Mouse (Mus musculus) forebrain, postnatal 0 days (tissue): ENCODE results near the gene Ifitm1. TPM values are rescaled to one million over a fixed set of nuclear protein-coding genes. Genes with fewer than 3 reads are reported as not detected.
A peak's percentile ranks its signal among the peaks of the same experiment; 100 is the strongest.

Experiments
- ATAC-seq: fragments of 200-750 bp; cut with Nextera tagmentation; 2 replicates; pipeline ENCODE4 v1.8.0; 2017; ENCODE audit warnings: mild to moderate bottlenecking, moderate library complexity
- DNase-seq: peaks from one replicate; pipeline ENCODE4 v3.0.0-alpha.2; 2015
- H3K27ac ChIP-seq: fragments of 300-500 bp; sonication (generic); 2 replicates; pipeline ENCODE4 v1.5.1; 2014; ENCODE audit warnings: low read depth, mild to moderate bottlenecking, antibody characterized with exemption, low read length, moderate library complexity, mixed read lengths
- H3K27me3 ChIP-seq: fragments of 300-500 bp; sonication (generic); 2 replicates; pipeline ENCODE4 v1.6.1; 2014; ENCODE audit warnings: mild to moderate bottlenecking, low read length, mixed read lengths; ENCODE audit not compliant: insufficient read depth
- H3K36me3 ChIP-seq: fragments of 300-500 bp; sonication (generic); 2 replicates; pipeline ENCODE4 v1.6.1; 2014; ENCODE audit warnings: mild to moderate bottlenecking, moderate library complexity; ENCODE audit not compliant: insufficient read depth
- H3K4me1 ChIP-seq: fragments of 300-500 bp; sonication (generic); 2 replicates; pipeline ENCODE4 v1.6.1; 2014; ENCODE audit warnings: antibody characterized with exemption; ENCODE audit not compliant: insufficient read depth
- H3K4me2 ChIP-seq: fragments of 300-500 bp; sonication (generic); 2 replicates; pipeline ENCODE4 v1.6.1; 2014; ENCODE audit warnings: low read depth, mild to moderate bottlenecking, moderate library complexity
- H3K4me3 ChIP-seq: fragments of 300-500 bp; sonication (generic); 2 replicates; pipeline ENCODE4 v1.5.1; 2014; ENCODE audit warnings: low read depth, low read length, mixed read lengths
- H3K9ac ChIP-seq: fragments of 300-500 bp; sonication (generic); 2 replicates; pipeline ENCODE4 v1.6.1; 2014; ENCODE audit warnings: mild to moderate bottlenecking
- H3K9me3 ChIP-seq: fragments of 300-500 bp; sonication (generic); 2 replicates; pipeline ENCODE4 v1.6.1; 2016; ENCODE audit warnings: low read length
- CTCF ChIP-seq: sonication (generic); IDR thresholded peaks from 2 replicates; pipeline ENCODE4 v1.5.1; 2016; ENCODE audit warnings: antibody characterized with exemption, control low read depth, low read depth
- WGBS: fragments of 180-500 bp; shearing (Covaris S2); extraction: QIAGEN DNeasy Blood & Tissue Kit; methylation state at CpG from one replicate; pipeline ENCODE4 v1.1.7; 2014; 5-methylcytosine and 5-hydroxymethylcytosine counted together
- polyA plus RNA-seq: library from polyadenylated mRNA; unstranded; fragments of >200 nt; fragmentation: Nextera tagmentation; extraction: Ambion mirVana; gene quantifications from 2 replicates; pipeline ENCODE4 v1.2.1, GENCODE M21; 2015
- total RNA-seq: library from RNA; depleted of rRNA; stranded (reverse); fragments of >200 nt; gene quantifications from 2 replicates; pipeline ENCODE4 v1.2.3, GENCODE M21; 2014

Ifitm1 gene
- total and polyA plus RNA-seq, 2 experiments from 2014 or later = 12.7 to 14.5 TPM

DNA sequence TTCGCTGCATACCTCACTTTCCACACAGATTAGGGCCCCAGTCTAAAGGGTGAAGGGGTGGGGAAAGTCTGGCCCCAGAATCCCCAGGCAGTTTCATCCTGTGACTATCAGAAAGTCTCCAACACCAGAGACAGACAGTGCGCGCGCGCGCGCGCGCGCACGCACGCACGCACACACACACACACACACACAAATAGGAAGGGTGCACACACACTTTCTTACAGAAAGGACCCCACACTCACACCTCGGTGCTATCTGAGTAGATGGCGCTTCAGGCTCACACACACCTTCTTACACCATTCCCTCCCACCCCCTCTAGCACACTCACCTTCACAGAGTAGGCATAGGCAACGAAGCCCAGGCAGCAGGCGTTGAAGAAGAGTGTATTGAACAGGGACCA, 11.7 kb upstream of the Ifitm1 start:
- ATAC-seq (peak; percentile 55; the same call in 1 of the 2 replicates), DNase-seq (peak; percentile 56)
- Histone ChIP-seq H3K27ac (no peak overlapping the region; the same call in 1 of the 2 replicates), H3K4me3 (peak overlapping the region; percentile 29), H3K36me3 (no peaks in the 10 kb centered on the region), H3K27me3 (no peaks in the 10 kb centered on the region), H3K4me2 (peak overlapping the region; percentile 47), H3K9me3 (no peaks in the 10 kb centered on the region), H3K4me1 (no peaks in the 10 kb centered on the region), H3K9ac (peak overlapping the region; percentile 22; the same call in 1 of the 2 replicates)
- WGBS = 18% methylated on average over 14 of the region's 17 CpGs
- TF ChIP-seq CTCF = no peak

DNA sequence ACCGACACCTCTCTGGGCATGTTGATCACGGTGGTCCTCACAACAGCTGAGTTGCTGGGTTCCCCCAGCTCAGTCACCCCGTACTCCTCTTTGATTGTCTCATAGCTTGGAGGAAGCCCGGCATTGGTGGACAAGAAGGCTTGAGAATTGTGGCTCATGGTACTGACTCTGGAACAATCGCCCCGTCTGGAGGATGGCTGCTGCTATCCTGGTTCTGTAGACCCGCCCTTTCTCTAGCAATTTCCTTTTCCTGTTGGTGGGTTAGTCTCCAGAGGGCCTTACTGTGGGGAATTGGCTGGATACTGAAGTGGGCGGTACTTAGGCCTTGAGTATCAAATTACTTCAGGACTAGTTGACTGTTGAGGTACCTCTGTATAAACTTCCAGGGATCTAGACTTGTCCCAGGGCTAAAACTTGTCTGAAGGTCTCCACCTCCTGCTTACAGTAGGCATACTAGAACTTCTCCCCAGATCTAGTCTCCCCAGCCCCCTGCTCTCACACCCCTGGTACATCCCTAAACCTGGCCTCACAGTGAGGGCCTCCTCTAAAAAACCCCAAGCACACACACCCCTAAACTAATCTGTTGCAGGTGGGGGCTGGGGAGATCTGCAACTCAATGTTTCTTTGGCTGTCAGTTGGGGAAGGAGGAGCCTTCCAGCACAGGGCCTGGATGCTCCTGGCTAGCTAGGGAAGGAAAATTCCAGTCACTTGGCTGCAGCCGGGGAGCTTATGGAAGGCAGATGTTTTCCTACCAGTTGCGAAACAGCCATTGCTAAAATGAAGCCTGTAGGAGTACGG, 11.1 kb upstream of the Ifitm1 start, which contains the start of the genes Gm45717 and Ifitm2:
TSS of gene Gm45717 (minus strand) at position 180 of the 798 bp plus-strand sequence.
TSS of gene Ifitm2 (minus strand) at position 230 of the 798 bp plus-strand sequence.
- Histone ChIP-seq H3K27me3 (no peaks in the 10 kb centered on the region), H3K4me1 (no peaks in the 10 kb centered on the region), H3K4me3 (peak within 1 kb of the TSS; percentile 29), H3K9me3 (no peaks in the 10 kb centered on the region), H3K36me3 (no peaks in the 10 kb centered on the region), H3K27ac (no peak within 1 kb of the TSS; the same call in 1 of the 2 replicates), H3K9ac (peak within 1 kb of the TSS; percentile 22; the same call in 1 of the 2 replicates), H3K4me2 (peak within 1 kb of the TSS; percentile 47)
- WGBS = 25% methylated on average over 11 of the region's 11 CpGs
- DNase-seq (peak; percentile 51), ATAC-seq (peak; percentile 79)
- no peak for TF ChIP-seq CTCF

- WGBS = 67% methylated on average over 6 of the region's 6 CpGs
- no peaks in the 10 kb centered on the region for H3K9me3 ChIP-seq
- no peak overlapping the region for H3K27ac ChIP-seq
- no peak for TF ChIP-seq CTCF
- ATAC-seq = no peak
- no peaks in the 10 kb centered on the region for H3K4me1 ChIP-seq
- H3K9ac ChIP-seq = no peak overlapping the region
- H3K4me3 ChIP-seq = no peak overlapping the region
- H3K4me2 ChIP-seq = no peak overlapping the region
- DNase-seq = no peak
- H3K36me3 ChIP-seq = no peaks in the 10 kb centered on the region
- no peaks in the 10 kb centered on the region for H3K27me3 ChIP-seq
Measured at GRCm38 (mm10) chr7:140956556-140956869, 10.5 kb upstream of the Ifitm1 start.

DNA sequence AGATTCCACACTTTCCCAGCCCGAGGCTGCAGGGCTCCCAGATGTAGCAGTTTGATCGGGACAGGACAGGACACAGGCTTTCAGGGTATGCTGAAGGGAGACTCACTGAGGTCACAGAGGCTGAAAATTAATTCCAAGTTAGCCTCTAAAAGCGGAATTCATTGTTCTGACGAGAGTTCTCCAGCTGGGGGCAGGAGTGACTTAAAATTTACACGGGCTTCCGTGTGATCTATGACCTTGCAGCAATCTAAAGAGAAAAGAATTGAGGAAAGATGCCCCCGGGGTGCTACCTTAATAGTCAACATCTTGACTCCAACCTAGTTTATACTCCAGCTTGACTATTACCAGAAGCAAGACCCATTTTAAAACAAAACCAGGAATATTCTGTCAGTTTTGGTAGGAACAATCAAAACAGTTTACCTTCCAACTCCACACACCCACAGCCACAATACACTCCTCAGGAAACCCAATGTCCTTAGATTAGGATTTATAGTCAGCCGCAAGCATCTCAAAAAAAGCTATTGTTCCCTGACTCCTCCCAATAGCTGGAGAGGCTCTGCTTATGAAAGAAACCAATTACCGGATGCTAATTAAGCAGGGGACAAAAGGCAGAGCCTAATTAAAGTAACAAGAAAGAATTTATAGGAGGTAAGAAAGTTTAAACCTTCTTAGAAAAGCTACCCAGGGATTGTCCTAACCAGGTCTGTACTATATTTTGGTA, 7.7 kb upstream of the Ifitm1 start:
- H3K4me2 ChIP-seq = no peak overlapping the region
- H3K27ac ChIP-seq = no peak overlapping the region
- DNase-seq (peak; percentile 33), ATAC-seq (no peak; the same call in 1 of the 2 replicates)
- H3K9ac ChIP-seq = no peak overlapping the region
- WGBS = 2% methylated on average over 9 of the region's 9 CpGs
- no peaks in the 10 kb centered on the region for H3K4me1 ChIP-seq
- H3K9me3 ChIP-seq = no peaks in the 10 kb centered on the region
- peak; percentile 31 for TF ChIP-seq CTCF
- H3K36me3 ChIP-seq = no peaks in the 10 kb centered on the region
- H3K4me3 ChIP-seq = no peak overlapping the region
- no peaks in the 10 kb centered on the region for H3K27me3 ChIP-seq

GRCm38 (mm10) chr7:140960026-140960425, 7.0 kb upstream of the Ifitm1 start:
- 40% methylated on average over 5 of the region's 5 CpGs for WGBS

DNA sequence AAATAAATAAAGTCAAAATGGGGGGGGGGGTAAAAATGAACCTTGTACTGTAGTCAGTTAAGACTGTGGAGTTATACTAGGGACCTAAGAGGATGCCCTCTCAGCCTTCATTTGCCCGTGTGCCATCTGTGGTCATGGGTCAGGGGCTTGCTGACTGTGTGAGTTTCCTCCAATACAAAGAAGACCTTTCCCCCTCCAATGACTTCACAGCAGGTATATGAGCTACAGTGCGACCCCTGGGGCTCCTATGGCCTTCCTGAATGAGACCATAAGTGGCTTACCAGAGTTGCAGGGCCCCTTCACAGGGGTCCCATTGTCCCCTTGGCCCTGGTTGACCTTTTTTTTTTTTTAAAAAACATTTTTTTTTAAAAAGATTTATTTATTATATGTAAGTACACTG, 5.6 kb upstream of the Ifitm1 start:
- no peaks in the 10 kb centered on the region for H3K4me1 ChIP-seq
- DNase-seq (no peak), ATAC-seq (no peak)
- no peak overlapping the region for H3K4me3 ChIP-seq
- H3K27me3 ChIP-seq = no peaks in the 10 kb centered on the region
- H3K9me3 ChIP-seq = no peaks in the 10 kb centered on the region
- H3K27ac ChIP-seq = no peak overlapping the region
- no peak overlapping the region for H3K9ac ChIP-seq
- TF ChIP-seq CTCF = no peak
- H3K36me3 ChIP-seq = no peaks in the 10 kb centered on the region
- WGBS = 68% methylated on average over 2 of the region's 2 CpGs
- H3K4me2 ChIP-seq = no peak overlapping the region

More at GRCm38 (mm10) chr7:140960026-140960425, 7.0 kb upstream of the Ifitm1 start:
- Histone ChIP-seq H3K9ac (no peak overlapping the region), H3K27ac (no peak overlapping the region), H3K4me2 (no peak overlapping the region), H3K36me3 (no peaks in the 10 kb centered on the region), H3K9me3 (no peaks in the 10 kb centered on the region), H3K27me3 (no peaks in the 10 kb centered on the region), H3K4me1 (no peaks in the 10 kb centered on the region), H3K4me3 (no peak overlapping the region)
- DNase-seq = no peak
- TF ChIP-seq CTCF = no peak
- ATAC-seq = no peak

GRCm38 (mm10) chr7:140962733-140963132, 4.3 kb upstream of the Ifitm1 start:
- no peaks in the 10 kb centered on the region for H3K27me3 ChIP-seq
- no peaks in the 10 kb centered on the region for H3K9me3 ChIP-seq
- no peaks in the 10 kb centered on the region for H3K4me1 ChIP-seq
- no peak overlapping the region for H3K27ac ChIP-seq
- TF ChIP-seq CTCF = no peak
- DNase-seq (no peak), ATAC-seq (no peak)
- H3K4me2 ChIP-seq = no peak overlapping the region
- H3K9ac ChIP-seq = no peak overlapping the region
- WGBS = 29% methylated on average over 2 of the region's 2 CpGs
- no peaks in the 10 kb centered on the region for H3K36me3 ChIP-seq
- H3K4me3 ChIP-seq = no peak overlapping the region
